Mouse (Mus musculus): Measurements from ENCODE around the gene Pdap1.
"Not testable (repeated sequence)": the region's sequence is repeated elsewhere in the genome, so short reads cannot be mapped to it uniquely, and the experiment has no call there.

GRCm38 (mm10) chr5:145129773-145130172 lies 10.3 kb downstream of the Pdap1 start:
- not testable (repeated sequence) for TF ChIP-seq KAT2A (conservative IDR thresholded peaks at IDR 0.05; ENCODE audit: low read depth, low read length); CTCF (IDR thresholded peaks at IDR 0.05 in 2 of 3, conservative IDR thresholded peaks at IDR 0.05 in 1 of 3; ENCODE audit: control insufficient read depth in 1 of 3, insufficient read depth in 1 of 3, low read depth in 2 of 3, low read length in 3 of 3, poor library complexity in 1 of 3, severe bottlenecking in 1 of 3); CHD1 (IDR thresholded peaks at IDR 0.05; ENCODE audit: low read depth, low read length); POLR2A (IDR thresholded peaks at IDR 0.05; ENCODE audit: control insufficient read depth in 1 of 2, insufficient read depth in 1 of 2, low read depth in 1 of 2, low read length in 2 of 2, poor library complexity in 1 of 2); SMC3 (IDR thresholded peaks at IDR 0.05; ENCODE audit: low read depth, low read length); RAD21 (IDR thresholded peaks at IDR 0.05; ENCODE audit: low read depth, low read length); ETS1 (IDR thresholded peaks at IDR 0.05; ENCODE audit: low read depth, low read length); EP300 (IDR thresholded peaks at IDR 0.05; ENCODE audit: low read depth in 1 of 2, low read length in 2 of 2); ZKSCAN1 (IDR thresholded peaks at IDR 0.05; ENCODE audit: low read depth, low read length); MEF2A (IDR thresholded peaks at IDR 0.05; ENCODE audit: extremely low read depth, insufficient replicate concordance, low read depth, low read length, poor library complexity, severe bottlenecking)

Data from MEL (cell line).